Mouse (Mus musculus): ENCODE measurements around the gene Fibp.
"Not testable (repeated sequence)": the region's sequence is repeated elsewhere in the genome, so short reads cannot be mapped to it uniquely, and the experiment has no call there.

Fibp gene

GRCm38 (mm10) chr19:5487768-5488550 is 27.5 kb downstream of the Fibp start, which contains the start of gene Mus81:
Gene Mus81 (minus strand): TSS chr19:5488402.
- peak; percentile 94 to 96 for DNase-seq (ENCODE audit: low spot score in 2 of 2)

- peak; percentile 98 to 99 for DNase-seq (ENCODE audit: low spot score in 2 of 2)
Observed at GRCm38 (mm10) chr19:5488878-5489571, 28.6 kb downstream of the Fibp start.

- not testable (repeated sequence) for DNase-seq (ENCODE audit: low spot score in 2 of 2)
Observed at GRCm38 (mm10) chr19:5489721-5490120, 29.3 kb downstream of the Fibp start.

GRCm38 (mm10) chr19:5490313-5490897 is 30.0 kb downstream of the Fibp start, which contains the start of gene Cfl1:
Gene Cfl1 (plus strand): TSS chr19:5490455.
- DNase-seq (ENCODE audit: low spot score in 2 of 2), result peak; percentile 94 to 96

GRCm38 (mm10) chr19:5490898-5491708 is 30.7 kb downstream of the Fibp start:
- peak; percentile 77 to 82 for DNase-seq (ENCODE audit: low spot score in 2 of 2)

- no peak for DNase-seq (ENCODE audit: low spot score in 2 of 2)
Observed at GRCm38 (mm10) chr19:5492641-5493040, 32.2 kb downstream of the Fibp start.

- not testable (repeated sequence) for DNase-seq (ENCODE audit: low spot score in 2 of 2)
Observed at GRCm38 (mm10) chr19:5493301-5493721, 32.9 kb downstream of the Fibp start.

- no peak for DNase-seq (ENCODE audit: low spot score in 2 of 2)
Observed at GRCm38 (mm10) chr19:5494314-5494713, 33.9 kb downstream of the Fibp start.

GRCm38 (mm10) chr19:5495353-5496051 is 35.1 kb downstream of the Fibp start:
- no peak for DNase-seq (ENCODE audit: low spot score in 2 of 2)

- DNase-seq (ENCODE audit: low spot score in 2 of 2), result no peak
Observed at GRCm38 (mm10) chr19:5496052-5496370, 35.6 kb downstream of the Fibp start.

- no peak for DNase-seq (ENCODE audit: low spot score in 2 of 2)
Observed at GRCm38 (mm10) chr19:5500330-5500875, 40.0 kb downstream of the Fibp start.

GRCm38 (mm10) chr19:5503687-5504086 is 43.3 kb downstream of the Fibp start, which contains the start of gene 1700020D05Rik:
Gene 1700020D05Rik (minus strand): TSS chr19:5503787.
- DNase-seq (ENCODE audit: low spot score in 2 of 2), result no peak

GRCm38 (mm10) chr19:5510031-5511026 is 49.9 kb downstream of the Fibp start, which contains the start of gene Snx32:
Gene Snx32 (minus strand): TSS chr19:5510538.
- DNase-seq (ENCODE audit: low spot score in 2 of 2), result peak; percentile 99

- DNase-seq (ENCODE audit: low spot score in 2 of 2), result no peak
Observed at GRCm38 (mm10) chr19:5511074-5511632, 50.7 kb downstream of the Fibp start.

GRCm38 (mm10) chr19:5512091-5513004 is 51.9 kb downstream of the Fibp start:
- no peak for DNase-seq (ENCODE audit: low spot score in 2 of 2)

- no peak for DNase-seq (ENCODE audit: low spot score in 2 of 2)
Observed at GRCm38 (mm10) chr19:5513005-5513349, 52.6 kb downstream of the Fibp start.

Data from right cerebral cortex, adult 2 months (tissue).